Mouse (Mus musculus) CH12.LX (cell line): ENCODE results near the gene Ddi2. TPM values are rescaled to one million over a fixed set of nuclear protein-coding genes. Genes with fewer than 3 reads are reported as not detected.

Source experiments
- DNase-seq: peaks from one replicate; pipeline ENCODE4 v3.0.0-alpha.2; 2013; ENCODE audit errors: extremely low read depth
- H3K27ac ChIP-seq: 2 replicates; pipeline ENCODE4 v1.5.1; 2012; ENCODE audit warnings: low read depth, mild to moderate bottlenecking, control low read depth, moderate library complexity; ENCODE audit not compliant: insufficient read depth
- H3K27me3 ChIP-seq: replicated peaks from 2 replicates; pipeline ENCODE3; 2012; ENCODE audit warnings: inconsistent platforms
- H3K36me3 ChIP-seq, 2 experiments: replicated peaks in 1 of 2; 2 replicates each; pipeline versions ENCODE3 to v1.6.1; 2012; ENCODE audit warnings: inconsistent platforms in 1 of 2, low read length in 1 of 2, mild to moderate bottlenecking in 1 of 2, mixed read lengths in 1 of 2, moderate library complexity in 1 of 2; ENCODE audit not compliant: control insufficient read depth in 1 of 2, insufficient read depth in 1 of 2
- H3K4me1 ChIP-seq, 2 experiments: 2 replicates each; pipeline ENCODE4 v1.6.1; 2012; ENCODE audit warnings: inconsistent platforms in 1 of 2, moderate library complexity in 1 of 2; ENCODE audit not compliant: insufficient read depth in 2 of 2, control insufficient read depth in 1 of 2
- H3K4me2 ChIP-seq: 2 replicates; pipeline ENCODE4 v1.6.1; 2012; ENCODE audit warnings: low read depth, mild to moderate bottlenecking, control low read depth; ENCODE audit not compliant: poor library complexity, insufficient read depth, severe bottlenecking
- H3K4me3 ChIP-seq, 3 experiments: fragments of 150-350 bp in 1 of 3; sonication (generic) in 1 of 3; replicated peaks in 1 of 3; 2 replicates each; pipeline versions ENCODE3 to v1.5.1; 2011 to 2012; ENCODE audit warnings: low read depth in 2 of 3, low read length in 2 of 3, mild to moderate bottlenecking in 2 of 3, moderate library complexity in 2 of 3, control low read depth in 1 of 3, improper control_type of control experiment in 1 of 3, inconsistent platforms in 1 of 3, mixed read lengths in 1 of 3; ENCODE audit not compliant: poor library complexity in 1 of 3
- H3K79me2 ChIP-seq: replicated peaks from 2 replicates; pipeline ENCODE4 v1.6.1; 2012; ENCODE audit warnings: mild to moderate bottlenecking, moderate library complexity; ENCODE audit not compliant: control insufficient read depth, poor library complexity, insufficient read depth, severe bottlenecking; ENCODE audit errors: extremely low read depth
- H3K9ac ChIP-seq: 2 replicates; pipeline ENCODE4 v1.6.1; 2012; ENCODE audit warnings: low read depth, mild to moderate bottlenecking, control low read depth, moderate library complexity; ENCODE audit not compliant: insufficient read depth
- H3K9me3 ChIP-seq: replicated peaks from 2 replicates; pipeline ENCODE3; 2012; ENCODE audit warnings: low read length, inconsistent platforms, mixed read lengths
- BHLHE40 ChIP-seq: IDR thresholded peaks from 2 replicates; pipeline ENCODE4 v1.6.1; 2011; ENCODE audit warnings: mild to moderate bottlenecking, low read depth, low read length, improper control_type of control experiment
- CHD1 ChIP-seq: IDR thresholded peaks from 2 replicates; pipeline ENCODE4 v1.6.1; 2012; ENCODE audit warnings: low read depth, low read length, improper control_type of control experiment, inconsistent platforms
- GABPA ChIP-seq: IDR thresholded peaks from 2 replicates; pipeline ENCODE4 v1.6.1; 2012; ENCODE audit warnings: low read depth, low read length, improper control_type of control experiment, inconsistent platforms; ENCODE audit not compliant: insufficient replicate concordance
- HCFC1 ChIP-seq: IDR thresholded peaks from 2 replicates; pipeline ENCODE4 v1.6.1; 2012; ENCODE audit warnings: low read depth, mild to moderate bottlenecking, inconsistent platforms, low read length, improper control_type of control experiment
- IRF4 ChIP-seq: IDR thresholded peaks from 2 replicates; pipeline ENCODE4 v1.6.1; 2014; ENCODE audit warnings: low read depth, mild to moderate bottlenecking, inconsistent platforms, low read length, improper control_type of control experiment
- JUN ChIP-seq: IDR thresholded peaks from 2 replicates; pipeline ENCODE4 v1.6.1; 2011; ENCODE audit warnings: low read depth, mild to moderate bottlenecking, low read length, improper control_type of control experiment, moderate library complexity; ENCODE audit not compliant: insufficient read depth
- JUND ChIP-seq: conservative IDR thresholded peaks from 2 replicates; pipeline ENCODE4 v1.6.1; 2011; ENCODE audit warnings: low read depth, low read length, improper control_type of control experiment
- KAT2A ChIP-seq: IDR thresholded peaks from 2 replicates; pipeline ENCODE4 v1.6.1; 2012; ENCODE audit warnings: low read length, improper control_type of control experiment, inconsistent platforms; ENCODE audit not compliant: insufficient replicate concordance
- MAX ChIP-seq: IDR thresholded peaks from 2 replicates; pipeline ENCODE4 v1.6.1; 2011; ENCODE audit warnings: low read length, improper control_type of control experiment
- MAZ ChIP-seq: IDR thresholded peaks from 2 replicates; pipeline ENCODE4 v1.6.1; 2012; ENCODE audit warnings: low read depth, mild to moderate bottlenecking, inconsistent platforms, low read length, improper control_type of control experiment, moderate library complexity
- MXI1 ChIP-seq: IDR thresholded peaks from 2 replicates; pipeline ENCODE4 v1.6.1; 2011; ENCODE audit warnings: mild to moderate bottlenecking, low read depth, low read length, improper control_type of control experiment
- MYC ChIP-seq: IDR thresholded peaks from 2 replicates; pipeline ENCODE4 v1.6.1; 2011; ENCODE audit warnings: low read depth, mild to moderate bottlenecking, improper control_type of control experiment, low read length
- NRF1 ChIP-seq: IDR thresholded peaks from 2 replicates; pipeline ENCODE4 v1.6.1; 2014; ENCODE audit warnings: low read depth, mild to moderate bottlenecking, inconsistent platforms, low read length, improper control_type of control experiment, moderate library complexity
- PAX5 ChIP-seq: IDR thresholded peaks from 2 replicates; pipeline ENCODE4 v1.6.1; 2012; ENCODE audit warnings: low read length, inconsistent platforms, mixed read lengths
- RAD21 ChIP-seq: IDR thresholded peaks from 2 replicates; pipeline ENCODE4 v1.6.1; 2011; ENCODE audit warnings: low read depth, mild to moderate bottlenecking, low read length, improper control_type of control experiment, moderate library complexity
- RCOR1 ChIP-seq: conservative IDR thresholded peaks from 2 replicates; pipeline ENCODE4 v1.6.1; 2012; ENCODE audit warnings: low read depth, mild to moderate bottlenecking, inconsistent platforms, low read length, improper control_type of control experiment
- SIN3A ChIP-seq: IDR thresholded peaks from 2 replicates; pipeline ENCODE4 v1.6.1; 2012; ENCODE audit warnings: low read length, improper control_type of control experiment, inconsistent platforms
- TBP ChIP-seq: conservative IDR thresholded peaks from 2 replicates; pipeline ENCODE4 v1.6.1; 2011; ENCODE audit warnings: low read depth, low read length, improper control_type of control experiment
- TCF12 ChIP-seq: IDR thresholded peaks from 2 replicates; pipeline ENCODE4 v1.6.1; 2014; ENCODE audit warnings: low read depth, mild to moderate bottlenecking, inconsistent platforms, low read length, improper control_type of control experiment
- UBTF ChIP-seq: IDR thresholded peaks from 2 replicates; pipeline ENCODE4 v1.6.1; 2012; ENCODE audit warnings: low read depth, mild to moderate bottlenecking, inconsistent platforms, low read length, improper control_type of control experiment, moderate library complexity
- USF2 ChIP-seq: conservative IDR thresholded peaks from 2 replicates; pipeline ENCODE4 v1.6.1; 2011; ENCODE audit warnings: low read depth, low read length, improper control_type of control experiment
- ZC3H11A ChIP-seq: IDR thresholded peaks from 2 replicates; pipeline ENCODE4 v1.6.1; 2012; ENCODE audit warnings: low read depth, mild to moderate bottlenecking, inconsistent platforms, low read length, improper control_type of control experiment
- ZKSCAN1 ChIP-seq: IDR thresholded peaks from 2 replicates; pipeline ENCODE4 v1.6.1; 2012; ENCODE audit warnings: low read depth, inconsistent platforms, low read length, improper control_type of control experiment, borderline replicate concordance
- ZMIZ1 ChIP-seq: IDR thresholded peaks from 2 replicates; pipeline ENCODE4 v1.6.1; 2012; ENCODE audit warnings: low read depth, mild to moderate bottlenecking, inconsistent platforms, low read length, improper control_type of control experiment
- dilution Hi-C: fragments of 300-500 bp; cut with MboI; formaldehyde crosslinking; loops from 2 replicates; pipeline ENCODE4 v1.14.3; 2020; ENCODE audit warnings: low sequenced_read_pairs; ENCODE audit not compliant: extremely low pct_unique_long_range_greater_than_20kb, extremely low pct_ligation_motif_present
- in situ Hi-C: fragments of 300-500 bp; cut with MboI; formaldehyde crosslinking; loops from 3 replicates; pipeline ENCODE4 v1.14.3; 2019; ENCODE audit warnings: low sequenced_read_pairs, low pct_ligation_motif_present, low pct_unique_long_range_greater_than_20kb, mixed read lengths
- polyA plus RNA-seq: library from polyadenylated mRNA; unstranded; fragments of >175 nt; gene quantifications from 2 replicates; pipeline ENCODE4 v1.2.1, GENCODE M21; 2012; ENCODE audit warnings: low read depth; ENCODE audit not compliant: insufficient read length
- total RNA-seq, 2 experiments: library from RNA; depleted of rRNA; stranded (reverse); fragments of 300-350 nt in 1 of 2; fragments of >200 nt in 1 of 2; gene quantifications; 2 replicates each; pipeline ENCODE4 v1.2.3; 2012 to 2014

Gene Ddi2
- total and polyA plus RNA-seq, 3 experiments: 18.0 to 37.3 (median 19.9) TPM

GRCm38 (mm10) chr4:141643118-141643855 lies 79.9 kb downstream of the Ddi2 start:
- peaks cover 0 to 9% of the 10 kb centered on the region in 2 experiments; a peak in 1 of 4 replicates for H3K4me1 ChIP-seq
- peaks cover 32 to 77% of the 10 kb centered on the region in 2 experiments for H3K36me3 ChIP-seq
- no peaks in the 10 kb centered on the region for H3K79me2 ChIP-seq
- no peak overlapping the region for H3K9ac ChIP-seq
- TF ChIP-seq RCOR1 (no peak), UBTF (no peak), CHD1 (no peak), ZMIZ1 (no peak), NRF1 (no peak), GABPA (no peak), KAT2A (no peak), JUND (no peak), TCF12 (no peak), MYC (no peak), SIN3A (no peak), MAZ (no peak), MXI1 (no peak)
- TF ChIP-seq, all 38 proteins: peak for 0
- H3K4me2 ChIP-seq: no peak overlapping the region
- H3K4me3 ChIP-seq: no peak overlapping the region
- no peaks in the 10 kb centered on the region for H3K27me3 ChIP-seq
- dilution Hi-C loops (no loop called here), in situ Hi-C loops (no loop called here)
- DNase-seq: no peak
- H3K9me3 ChIP-seq: no peaks in the 10 kb centered on the region
- H3K27ac ChIP-seq: no peak overlapping the region

DNA sequence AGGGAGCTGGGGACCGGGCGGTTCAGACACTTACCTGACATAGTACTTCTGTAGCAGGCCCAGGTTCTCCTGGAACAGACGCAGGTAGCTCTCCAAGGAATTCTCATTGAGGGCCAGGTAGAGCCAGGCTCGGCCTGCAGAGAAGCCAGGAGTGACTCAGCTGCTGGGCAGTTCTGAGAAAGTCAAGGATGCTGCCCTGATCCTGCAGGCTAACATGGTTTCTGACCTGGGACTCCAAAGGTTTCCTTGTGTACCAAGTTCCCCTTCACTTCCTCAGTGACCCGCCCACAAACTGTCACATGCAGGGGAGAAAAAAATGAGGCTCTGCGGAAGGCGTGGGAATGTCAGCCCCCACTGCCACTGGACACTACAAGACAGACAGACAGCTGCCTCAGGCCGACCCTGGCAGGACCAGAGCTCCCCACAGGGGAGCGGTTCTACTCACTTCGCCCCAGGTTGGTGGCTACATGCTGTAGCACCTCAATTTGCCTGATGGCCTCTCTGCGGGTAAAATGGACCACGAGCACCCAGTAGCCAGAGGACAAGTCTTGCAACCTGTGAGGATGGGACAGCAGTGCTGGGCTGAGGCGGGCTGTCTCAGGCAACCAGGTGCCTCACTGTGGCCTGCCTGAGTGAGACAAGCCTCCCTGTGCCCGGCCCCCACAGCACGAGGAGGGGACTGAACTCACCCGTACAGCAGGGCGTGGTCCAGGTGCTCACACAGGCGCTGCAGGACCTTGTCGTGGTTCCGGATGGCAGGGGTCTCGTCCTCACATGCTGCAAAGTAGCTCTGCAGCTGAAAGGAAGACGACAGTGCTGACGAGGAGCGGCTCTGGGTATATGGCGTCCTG lies 81.0 kb downstream of the Ddi2 start:
- Histone ChIP-seq H3K27ac (no peak overlapping the region), H3K4me2 (no peak overlapping the region), H3K9me3 (no peaks in the 10 kb centered on the region), H3K4me3 (no peak overlapping the region), H3K4me1 (peaks cover 0 to 9% of the 10 kb centered on the region in 2 experiments; a peak in 1 of 4 replicates), H3K27me3 (no peaks in the 10 kb centered on the region), H3K36me3 (peaks cover 36 to 79% of the 10 kb centered on the region in 2 experiments), H3K79me2 (no peaks in the 10 kb centered on the region), H3K9ac (no peak overlapping the region)
- dilution Hi-C loops (no loop called here), in situ Hi-C loops (no loop called here)
- TF ChIP-seq USF2: no peak
- TF ChIP-seq TBP: no peak
- no peak for TF ChIP-seq CHD1
- TF ChIP-seq JUND: no peak
- TF ChIP-seq MXI1: no peak
- no peak for TF ChIP-seq HCFC1
- TF ChIP-seq UBTF: no peak
- no peak for TF ChIP-seq IRF4
- no peak for TF ChIP-seq MYC
- no peak for TF ChIP-seq ZMIZ1
- TF ChIP-seq PAX5: no peak
- no peak for TF ChIP-seq RAD21
- no peak for TF ChIP-seq SIN3A
- no peak for TF ChIP-seq ZC3H11A
- no peak for TF ChIP-seq ZKSCAN1
- TF ChIP-seq JUN: no peak
- no peak for TF ChIP-seq TCF12
- no peak for TF ChIP-seq BHLHE40
- no peak for TF ChIP-seq MAX
- DNase-seq: no peak
